Mouse (Mus musculus) frontal cortex, postnatal 25 days (tissue): ENCODE data around the gene Sema3b.

Source experiments
- DNase-seq, 2 experiments: peaks; one replicate each; pipeline ENCODE4 v3.0.0; 2022; ENCODE audit warnings: low spot score in 2 of 2

Gene Sema3b

GRCm38 (mm10) chr9:107548820-107549219 is 60.2 kb downstream of the Sema3b start:
- no peak for DNase-seq

GRCm38 (mm10) chr9:107547957-107548356 is 61.1 kb downstream of the Sema3b start:
- no peak for DNase-seq
